Mouse (Mus musculus): ENCODE results near the gene Col4a6.

DNA sequence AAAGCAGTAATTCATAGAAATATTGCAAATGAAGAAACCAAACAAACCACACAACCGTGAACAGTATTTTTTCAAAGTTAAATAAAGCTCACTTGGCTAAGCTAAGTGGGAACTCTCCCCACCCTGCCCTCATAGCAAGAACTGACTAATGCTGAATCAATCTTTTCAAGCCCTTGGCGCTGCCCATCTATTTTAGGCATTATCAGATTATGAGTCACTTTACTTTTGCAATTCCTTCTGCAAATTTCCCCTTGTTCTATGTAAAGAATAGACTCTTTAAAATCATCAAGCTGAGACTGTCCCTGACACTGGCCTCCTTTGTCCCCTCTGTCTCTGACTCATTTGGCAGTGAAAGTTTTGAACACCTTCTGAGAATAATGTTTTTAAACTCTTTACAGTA is 34.5 kb downstream of the Col4a6 start:
- TF ChIP-seq CTCF (IDR thresholded peaks at IDR 0.05; ENCODE audit: borderline replicate concordance, insufficient read depth, low read length) (no peak), POLR2A (IDR thresholded peaks at IDR 0.05; ENCODE audit: low read depth, low read length) (no peak)

Data from embryonic fibroblast, embryonic 13.5 days (primary cell).